Mouse (Mus musculus): ENCODE results near the gene Hoxb4. TPM values are rescaled to one million over a fixed set of nuclear protein-coding genes. Genes with fewer than 3 reads are reported as not detected.

Gene Hoxb4
- total RNA-seq, 1 experiment from 2014 or later = 4.0 TPM

- ATAC-seq (replicated peaks in 1 of 2; ENCODE audit: insufficient read depth in 1 of 2, low FRiP score in 2 of 2, low TSS enrichment in 1 of 2, low read depth in 1 of 2, poor library complexity in 2 of 2, severe bottlenecking in 2 of 2) = peak; percentile 77 to 81
Observed at GRCm38 (mm10) chr11:96294245-96295091, 23.6 kb upstream of the Hoxb4 start.

DNA sequence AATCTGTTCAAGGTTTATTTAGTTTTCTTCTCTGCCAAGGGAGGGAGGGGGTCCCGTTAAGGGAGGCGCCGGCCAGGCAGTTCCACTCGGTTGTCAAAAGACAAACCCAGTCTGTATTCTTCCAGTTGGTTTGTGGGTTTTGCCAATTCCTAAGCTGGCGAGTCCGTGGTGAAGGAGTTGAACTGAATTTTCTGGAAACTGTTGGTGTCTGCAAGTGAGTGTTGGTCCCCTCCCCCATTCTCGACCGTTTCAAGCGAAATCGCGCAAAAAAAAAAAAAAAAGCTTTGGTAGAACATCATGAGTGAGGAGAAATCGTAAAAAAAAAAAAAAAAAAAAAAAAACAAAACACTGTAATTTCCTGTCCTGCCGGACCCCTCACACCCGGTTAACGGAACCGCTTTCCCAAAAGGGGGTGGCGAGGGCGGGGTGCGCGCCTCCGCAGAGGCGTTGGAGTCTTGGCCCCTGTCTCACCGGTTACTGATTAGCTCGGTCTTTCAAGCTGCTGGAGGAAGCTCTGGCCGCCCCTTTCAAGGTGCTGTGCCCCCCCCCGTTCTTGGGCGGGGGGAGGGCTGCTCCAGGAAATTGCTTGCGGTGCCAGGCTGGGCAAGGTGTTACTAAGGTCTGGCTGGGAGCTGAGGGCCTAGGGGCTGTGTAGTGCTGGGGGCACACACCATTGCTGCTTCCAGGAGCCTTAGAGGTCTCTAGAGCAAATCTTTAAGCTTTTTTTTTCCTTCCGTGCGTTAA is 22.8 kb upstream of the Hoxb4 start:
- no peak for ATAC-seq (replicated peaks in 1 of 2; ENCODE audit: insufficient read depth in 1 of 2, low FRiP score in 2 of 2, low TSS enrichment in 1 of 2, low read depth in 1 of 2, poor library complexity in 2 of 2, severe bottlenecking in 2 of 2)

GRCm38 (mm10) chr11:96296997-96297396 is 21.1 kb upstream of the Hoxb4 start:
- ATAC-seq (replicated peaks in 1 of 2; ENCODE audit: insufficient read depth in 1 of 2, low FRiP score in 2 of 2, low TSS enrichment in 1 of 2, low read depth in 1 of 2, poor library complexity in 2 of 2, severe bottlenecking in 2 of 2) = no peak

DNA sequence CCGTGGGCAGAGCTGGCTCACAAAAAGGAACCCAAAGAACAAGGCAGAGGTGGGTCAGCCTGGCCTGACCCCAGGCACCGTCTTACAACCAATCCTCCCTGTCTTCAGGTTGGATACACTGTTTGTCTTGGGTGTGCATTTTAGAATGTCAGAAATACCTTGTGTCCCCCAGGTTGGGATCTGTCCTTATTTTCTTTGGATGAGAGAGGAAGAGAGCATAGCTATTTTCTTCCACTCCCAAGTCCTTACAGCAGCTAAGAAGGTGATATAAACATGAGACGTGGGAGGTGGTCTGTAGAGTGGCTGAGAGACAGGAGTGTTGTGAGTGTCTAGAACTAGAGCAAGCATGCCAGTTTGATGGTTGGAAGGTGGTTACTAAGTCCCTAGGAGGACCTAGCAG is 20.6 kb upstream of the Hoxb4 start:
- no peak for ATAC-seq (replicated peaks in 1 of 2; ENCODE audit: insufficient read depth in 1 of 2, low FRiP score in 2 of 2, low TSS enrichment in 1 of 2, low read depth in 1 of 2, poor library complexity in 2 of 2, severe bottlenecking in 2 of 2)

DNA sequence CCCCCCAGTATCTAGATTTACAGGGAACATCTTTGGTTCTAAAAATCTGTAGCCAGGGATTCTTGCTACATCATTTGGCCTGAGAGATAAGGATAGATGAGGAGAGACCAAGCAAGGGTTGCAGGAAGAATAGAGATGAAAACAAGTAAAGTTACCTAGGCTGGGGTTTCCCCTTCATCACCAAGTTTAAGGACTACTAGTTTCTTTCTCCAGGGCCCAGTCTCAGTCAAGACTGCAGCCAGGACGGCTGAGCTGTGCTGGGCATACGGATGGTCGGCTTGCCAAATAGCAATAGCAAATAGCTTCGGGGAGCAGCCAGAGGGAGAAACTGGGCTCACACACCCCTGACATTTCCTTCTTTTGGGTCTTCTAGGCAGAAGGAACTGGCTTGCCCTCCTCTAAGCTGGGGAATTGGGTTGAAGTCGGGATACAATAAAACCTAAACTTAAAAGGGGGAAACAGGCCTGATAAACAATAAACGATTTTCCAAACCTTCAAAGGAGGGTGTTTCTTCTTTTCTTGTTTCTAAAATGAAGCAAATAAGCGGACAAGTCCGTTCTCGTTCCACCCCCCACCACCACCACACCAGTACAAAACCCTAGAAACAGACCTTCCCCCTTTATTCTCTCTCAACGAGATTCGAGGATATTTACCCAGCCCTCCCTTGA is 20.0 kb upstream of the Hoxb4 start:
- no peak for ATAC-seq (replicated peaks in 1 of 2; ENCODE audit: insufficient read depth in 1 of 2, low FRiP score in 2 of 2, low TSS enrichment in 1 of 2, low read depth in 1 of 2, poor library complexity in 2 of 2, severe bottlenecking in 2 of 2)

- ATAC-seq (replicated peaks in 1 of 2; ENCODE audit: insufficient read depth in 1 of 2, low FRiP score in 2 of 2, low TSS enrichment in 1 of 2, low read depth in 1 of 2, poor library complexity in 2 of 2, severe bottlenecking in 2 of 2) = no peak
Observed at GRCm38 (mm10) chr11:96298895-96299667, 19.0 kb upstream of the Hoxb4 start.

GRCm38 (mm10) chr11:96299781-96300180 is 18.3 kb upstream of the Hoxb4 start:
- ATAC-seq (replicated peaks in 1 of 2; ENCODE audit: insufficient read depth in 1 of 2, low FRiP score in 2 of 2, low TSS enrichment in 1 of 2, low read depth in 1 of 2, poor library complexity in 2 of 2, severe bottlenecking in 2 of 2) = no peak

DNA sequence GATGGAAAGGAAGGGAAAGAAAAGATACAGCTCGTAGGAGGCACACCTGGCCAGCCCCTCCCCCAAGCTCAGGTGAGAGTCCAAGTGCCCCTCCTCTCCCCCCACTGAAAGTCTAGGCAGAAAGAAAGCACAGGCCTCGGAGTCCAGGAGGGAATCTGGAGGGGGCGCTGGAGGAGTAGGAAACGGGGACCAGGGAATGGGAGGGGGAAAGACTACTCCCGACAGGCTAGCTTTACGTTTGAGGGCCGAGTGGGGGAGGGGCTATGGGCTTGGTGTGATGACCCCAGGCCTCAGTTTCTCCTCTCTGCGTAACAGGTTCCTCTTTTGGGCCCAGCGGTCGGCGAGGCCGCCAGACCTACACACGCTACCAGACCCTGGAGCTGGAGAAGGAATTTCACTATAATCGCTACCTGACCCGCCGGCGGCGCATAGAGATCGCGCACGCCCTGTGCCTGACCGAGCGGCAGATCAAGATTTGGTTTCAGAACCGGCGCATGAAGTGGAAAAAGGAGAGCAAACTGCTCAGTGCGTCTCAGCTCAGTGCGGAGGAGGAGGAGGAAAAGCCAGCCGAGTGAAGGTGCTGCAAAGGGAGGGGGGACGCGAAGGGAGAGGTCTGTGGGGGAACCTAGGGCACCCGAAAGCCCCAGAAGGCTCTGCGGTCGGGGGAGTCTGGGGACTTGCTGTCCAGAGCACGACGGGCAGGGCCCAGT is 17.6 kb upstream of the Hoxb4 start:
- no peak for ATAC-seq (replicated peaks in 1 of 2; ENCODE audit: insufficient read depth in 1 of 2, low FRiP score in 2 of 2, low TSS enrichment in 1 of 2, low read depth in 1 of 2, poor library complexity in 2 of 2, severe bottlenecking in 2 of 2)

DNA sequence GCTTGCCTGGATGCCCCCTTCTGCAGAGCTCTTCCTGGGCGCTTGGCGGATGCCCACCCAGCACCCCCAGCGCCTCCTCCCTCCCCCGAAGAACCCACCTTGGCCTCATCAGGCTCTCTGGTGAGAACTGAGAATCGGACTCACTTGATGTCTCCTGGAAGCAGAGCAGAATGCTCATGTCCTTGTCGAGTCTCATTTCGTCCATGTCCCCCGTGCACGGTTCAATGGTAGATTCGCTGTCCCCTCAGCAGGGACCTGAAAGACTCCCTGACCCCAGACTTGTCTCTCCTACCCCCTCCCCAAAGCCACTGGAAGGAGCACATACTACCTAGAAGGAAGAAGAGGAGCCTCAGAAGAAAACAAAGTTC is 17.0 kb upstream of the Hoxb4 start:
- ATAC-seq (replicated peaks in 1 of 2; ENCODE audit: insufficient read depth in 1 of 2, low FRiP score in 2 of 2, low TSS enrichment in 1 of 2, low read depth in 1 of 2, poor library complexity in 2 of 2, severe bottlenecking in 2 of 2) = no peak

GRCm38 (mm10) chr11:96301837-96302236 is 16.2 kb upstream of the Hoxb4 start:
- no peak for ATAC-seq (replicated peaks in 1 of 2; ENCODE audit: insufficient read depth in 1 of 2, low FRiP score in 2 of 2, low TSS enrichment in 1 of 2, low read depth in 1 of 2, poor library complexity in 2 of 2, severe bottlenecking in 2 of 2)

- no peak for ATAC-seq (replicated peaks in 1 of 2; ENCODE audit: insufficient read depth in 1 of 2, low FRiP score in 2 of 2, low TSS enrichment in 1 of 2, low read depth in 1 of 2, poor library complexity in 2 of 2, severe bottlenecking in 2 of 2)
Observed at GRCm38 (mm10) chr11:96302381-96303150, 15.5 kb upstream of the Hoxb4 start.

DNA sequence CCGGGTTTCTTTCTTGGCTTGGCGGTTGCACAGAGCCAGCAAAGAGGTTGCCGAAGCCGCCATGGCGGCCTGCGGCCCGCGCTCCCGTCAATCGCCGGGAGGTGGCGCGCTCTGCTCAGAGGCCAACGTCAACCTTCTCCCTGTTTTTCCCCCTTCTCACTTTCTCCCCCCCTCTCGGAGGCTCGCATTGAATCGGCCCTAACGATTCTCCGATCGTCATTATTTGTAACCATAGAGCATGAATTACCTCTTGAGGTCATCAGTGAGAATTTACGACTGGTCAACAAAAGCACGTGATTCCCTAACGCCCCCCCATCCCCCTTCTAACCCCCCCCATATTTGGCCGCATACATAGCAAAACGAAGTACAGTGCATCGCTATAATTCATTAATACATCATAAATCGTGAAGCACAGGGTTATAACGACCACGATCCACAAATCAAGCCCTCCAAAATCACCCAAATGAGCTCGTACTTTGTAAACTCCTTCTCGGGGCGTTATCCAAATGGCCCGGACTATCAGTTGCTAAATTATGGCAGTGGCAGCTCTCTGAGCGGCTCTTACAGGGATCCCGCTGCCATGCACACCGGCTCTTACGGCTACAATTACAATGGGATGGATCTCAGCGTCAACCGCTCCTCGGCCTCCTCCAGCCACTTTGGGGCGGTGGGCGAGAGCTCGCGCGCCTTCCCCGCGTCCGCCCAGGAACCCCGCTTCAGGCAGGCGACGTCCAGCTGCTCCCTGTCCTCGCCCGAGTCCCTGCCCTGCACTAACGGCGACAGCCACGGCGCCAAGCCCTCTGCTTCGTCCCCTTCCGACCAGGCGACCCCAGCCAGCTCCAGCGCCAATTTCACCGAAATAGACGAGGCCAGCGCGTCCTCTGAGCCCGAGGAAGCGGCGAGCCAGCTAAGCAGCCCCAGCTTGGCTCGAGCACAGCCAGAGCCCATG is 14.6 kb upstream of the Hoxb4 start, which contains the start of gene Hoxb5:
Hoxb5 (plus strand) TSS at position 186 of the 949 bp plus-strand sequence.
- ATAC-seq (replicated peaks in 1 of 2; ENCODE audit: insufficient read depth in 1 of 2, low FRiP score in 2 of 2, low TSS enrichment in 1 of 2, low read depth in 1 of 2, poor library complexity in 2 of 2, severe bottlenecking in 2 of 2) = peak; percentile 33 to 46; a peak in 2 of 4 replicates

- ATAC-seq (replicated peaks in 1 of 2; ENCODE audit: insufficient read depth in 1 of 2, low FRiP score in 2 of 2, low TSS enrichment in 1 of 2, low read depth in 1 of 2, poor library complexity in 2 of 2, severe bottlenecking in 2 of 2) = no peak
Observed at GRCm38 (mm10) chr11:96304381-96305195, 13.5 kb upstream of the Hoxb4 start.

DNA sequence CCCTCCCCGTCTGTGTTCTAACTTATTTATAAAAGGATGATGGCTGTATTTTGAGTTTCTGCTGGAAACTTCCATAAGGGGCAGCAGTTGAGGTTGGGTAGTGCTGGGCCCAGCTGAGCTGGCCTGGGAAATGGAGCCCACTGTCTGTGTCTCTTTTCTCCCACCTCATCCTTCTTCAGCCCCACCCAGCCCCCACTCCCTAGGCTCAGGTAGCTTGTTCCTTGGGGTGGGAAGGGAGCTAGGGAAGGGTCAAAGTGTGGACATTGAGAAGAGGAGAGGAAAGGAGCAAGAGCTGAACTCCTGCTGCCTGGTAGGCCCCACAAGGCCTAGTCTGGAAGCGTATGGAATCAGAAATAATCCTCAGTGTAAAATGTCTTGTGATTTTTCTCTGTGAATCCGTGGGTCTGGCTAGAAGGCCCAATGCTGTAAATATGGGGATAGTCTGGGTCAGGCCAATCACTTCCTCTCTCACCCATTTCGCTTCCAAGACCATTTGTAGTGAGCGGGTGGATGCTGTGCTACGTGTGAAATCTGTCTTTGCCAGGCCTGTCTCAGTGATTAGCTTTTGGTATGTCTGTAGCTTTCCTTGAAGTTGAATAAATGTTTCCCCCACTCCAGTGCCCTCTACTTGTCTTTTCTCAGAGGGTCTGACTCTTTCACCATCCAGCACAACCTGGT is 12.4 kb upstream of the Hoxb4 start:
- ATAC-seq (replicated peaks in 1 of 2; ENCODE audit: insufficient read depth in 1 of 2, low FRiP score in 2 of 2, low TSS enrichment in 1 of 2, low read depth in 1 of 2, poor library complexity in 2 of 2, severe bottlenecking in 2 of 2) = no peak

Data from hematopoietic stem cell, adult 5-6 weeks (primary cell).